Mouse (Mus musculus) R1 (cell line): ENCODE results near the gene Acsm2.

Experiments used
- DNase-seq: peaks from one replicate; pipeline ENCODE4 v3.0.0-alpha.2; 2018; ENCODE audit warnings: low read depth, low spot score

Gene Acsm2

DNA sequence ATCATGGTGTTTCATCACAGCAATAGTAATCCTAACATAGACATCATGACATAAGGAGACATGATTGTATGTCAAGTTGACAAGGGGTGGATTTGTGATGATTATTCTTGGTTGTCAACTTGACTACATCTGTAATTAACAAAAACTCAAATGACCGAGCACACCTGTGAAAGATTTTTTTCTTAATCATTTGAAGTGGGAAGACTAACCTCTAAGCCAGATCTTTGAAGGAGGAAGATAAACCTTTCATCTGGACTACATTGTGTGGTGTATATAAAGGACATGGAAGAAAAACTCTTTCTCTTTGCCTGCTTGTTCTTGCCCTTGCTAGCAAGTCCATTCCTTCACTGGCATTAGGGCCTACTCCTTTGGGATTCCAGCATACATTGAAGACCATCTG is at the start of gene Acsm2:
TSS of gene Acsm2 (plus strand) at position 301 of the 400 bp plus-strand sequence.
- no peak for DNase-seq

DNA sequence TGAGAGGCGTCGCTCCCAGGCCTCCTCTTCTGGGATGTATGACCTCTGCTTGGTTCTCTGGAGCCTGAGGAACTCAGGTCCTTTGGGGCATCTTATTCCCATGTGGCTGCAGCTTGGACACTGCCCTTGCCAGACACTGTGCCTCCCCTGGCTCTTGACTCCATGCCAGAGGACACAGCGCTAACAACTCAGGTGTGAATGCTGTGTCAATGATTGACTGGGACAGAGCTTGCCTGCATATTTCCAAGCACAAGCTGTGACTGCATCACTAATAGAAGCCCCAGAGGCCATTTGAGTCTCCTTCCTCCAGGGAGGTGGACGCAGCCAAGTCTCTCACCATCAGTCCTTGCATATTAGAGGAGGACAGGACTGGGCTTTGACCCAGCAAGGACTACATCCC is 43.0 kb upstream of the Acsm2 start:
- no peak for DNase-seq

DNA sequence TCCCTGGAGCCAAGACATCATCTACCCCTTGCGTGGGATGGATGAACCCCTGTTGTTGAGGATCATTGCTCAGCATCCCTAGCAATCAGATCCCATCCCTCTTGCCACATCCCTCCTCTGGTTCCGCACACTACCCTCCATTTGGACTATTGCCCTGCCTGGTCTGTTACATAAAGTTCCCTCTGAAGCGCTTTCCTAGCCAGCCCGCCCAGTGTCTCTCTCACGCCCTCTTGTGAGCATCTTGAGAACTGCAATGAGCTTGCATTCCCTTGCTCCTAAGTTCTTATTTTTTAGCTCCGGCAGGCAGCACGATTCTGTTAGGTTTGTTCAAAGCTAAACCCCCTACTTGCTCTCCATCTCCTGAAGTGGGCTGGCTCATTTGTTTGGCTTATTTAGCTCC is 41.1 kb upstream of the Acsm2 start:
- DNase-seq = peak; percentile 67

GRCm38 (mm10) chr7:119515492-119516271 is 38.5 kb upstream of the Acsm2 start:
- peak; percentile 34 for DNase-seq

- no peak for DNase-seq
These were observed 37.9 kb upstream of the Acsm2 start for GRCm38 (mm10) chr7:119516272-119516558.

- no peak for DNase-seq
These were observed 35.0 kb upstream of the Acsm2 start, which contains the start of gene Acsm5 for GRCm38 (mm10) chr7:119519163-119519562. Gene Acsm5, plus strand, starts transcription at chr7:119519463.

- peak; percentile 65 for DNase-seq
These were observed 34.5 kb upstream of the Acsm2 start for GRCm38 (mm10) chr7:119519654-119520053.

DNA sequence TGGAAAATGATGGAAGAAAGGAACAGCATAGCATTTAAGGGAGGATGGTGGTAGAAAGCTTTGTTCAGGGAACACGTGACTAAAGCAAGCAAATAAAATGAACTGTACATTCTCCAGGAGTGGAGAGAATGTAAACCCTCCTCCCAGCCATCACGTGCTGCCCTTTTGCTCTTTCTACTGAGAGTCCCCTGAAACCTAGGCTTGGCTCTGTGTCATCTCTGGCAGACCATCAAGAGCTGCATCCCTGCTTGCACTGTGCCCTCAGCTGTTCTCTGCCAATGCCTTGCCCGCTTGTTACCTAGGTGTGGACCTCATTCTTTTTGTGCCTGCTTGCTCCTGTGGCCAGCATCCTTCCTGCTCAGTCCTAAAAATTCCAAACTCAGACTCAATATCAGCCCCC is 32.3 kb upstream of the Acsm2 start:
- DNase-seq = no peak

DNA sequence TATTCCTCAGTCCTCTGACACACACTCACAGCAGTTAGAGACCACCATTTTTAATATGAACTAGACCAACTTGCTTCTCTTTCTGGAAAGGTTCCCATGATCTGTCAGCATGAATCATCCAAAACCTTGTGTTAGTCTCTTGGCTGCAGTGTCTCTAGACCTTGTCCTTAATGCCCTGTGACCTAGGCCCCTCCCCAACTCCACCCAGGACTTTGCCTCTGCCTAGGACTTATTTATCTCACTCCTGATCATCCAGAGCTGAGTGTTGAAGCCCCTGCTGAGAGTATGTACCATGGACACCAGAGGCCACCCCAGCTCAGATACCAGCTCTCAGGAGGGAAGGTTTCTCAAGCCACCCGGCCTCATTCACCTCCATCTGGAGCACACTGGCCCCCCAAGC is 31.8 kb upstream of the Acsm2 start:
- DNase-seq = no peak

- DNase-seq = no peak
These were observed 30.8 kb upstream of the Acsm2 start, which contains the start of gene Pdilt for GRCm38 (mm10) chr7:119523389-119523788. Gene Pdilt, minus strand, starts transcription at chr7:119523489.

- DNase-seq = no peak
These were observed 28.3 kb upstream of the Acsm2 start for GRCm38 (mm10) chr7:119525881-119526281.

DNA sequence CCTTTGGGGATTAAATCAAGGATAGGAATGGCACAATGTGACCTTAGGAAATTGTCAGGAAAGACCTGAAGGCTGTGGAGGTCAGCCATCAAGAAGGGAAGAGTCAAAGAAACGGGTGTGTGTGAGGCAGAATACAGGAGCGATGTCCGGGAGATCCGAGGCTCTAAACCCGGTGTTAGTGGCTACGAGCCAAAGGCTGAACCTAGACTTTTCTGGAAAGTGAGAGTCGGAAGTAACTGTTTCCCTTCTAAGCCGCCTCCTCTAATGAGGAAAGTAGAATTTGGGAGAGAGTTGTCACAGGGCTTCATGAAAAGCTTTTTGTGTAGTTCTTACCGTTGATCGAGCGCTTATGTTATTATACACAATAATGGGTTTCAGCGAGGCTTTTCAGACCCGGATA is 27.7 kb upstream of the Acsm2 start:
- no peak for DNase-seq

DNA sequence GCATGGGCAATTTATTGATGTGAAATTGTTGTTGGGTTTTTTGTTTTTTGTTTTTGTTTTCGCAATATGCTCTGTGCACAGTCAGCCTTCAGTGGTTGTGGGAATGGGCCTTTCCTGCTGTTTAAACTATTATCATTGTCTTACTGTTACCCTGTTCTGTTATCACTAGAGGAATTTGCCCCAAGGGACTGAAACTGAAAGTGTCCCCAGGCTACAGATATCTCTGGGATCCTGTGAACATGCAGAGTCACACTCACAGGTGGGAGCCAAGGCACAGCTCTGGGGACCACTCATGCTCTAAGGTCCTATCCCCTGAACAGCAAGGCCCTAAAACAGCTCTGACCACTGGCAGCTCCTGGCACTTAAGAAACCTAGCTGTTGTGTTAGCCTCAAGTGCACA is 27.0 kb upstream of the Acsm2 start:
- no peak for DNase-seq

DNA sequence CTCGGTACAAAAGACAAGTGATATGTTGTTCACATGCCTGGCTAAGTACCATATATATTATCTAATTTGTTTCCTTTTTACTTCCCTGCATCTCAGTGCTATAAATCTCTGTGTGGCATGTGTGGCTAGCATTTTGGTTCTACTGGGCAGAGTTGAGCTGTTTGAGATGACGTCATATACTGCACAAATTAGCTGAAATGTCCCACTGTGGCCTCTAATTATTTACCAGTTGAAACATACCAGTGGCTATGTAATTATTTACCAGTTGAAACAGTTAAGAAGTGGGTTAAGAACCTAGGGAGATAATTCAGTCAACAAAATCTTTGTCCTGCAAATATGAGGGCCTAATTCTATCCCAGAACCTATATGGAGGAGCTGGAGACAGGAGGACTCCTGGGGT is 26.6 kb upstream of the Acsm2 start:
- no peak for DNase-seq

- no peak for DNase-seq
These were observed 25.5 kb upstream of the Acsm2 start for GRCm38 (mm10) chr7:119528617-119529016.

GRCm38 (mm10) chr7:119532924-119533323 is 21.2 kb upstream of the Acsm2 start:
- no peak for DNase-seq

- DNase-seq = no peak
These were observed 19.8 kb upstream of the Acsm2 start for GRCm38 (mm10) chr7:119534389-119534788.

DNA sequence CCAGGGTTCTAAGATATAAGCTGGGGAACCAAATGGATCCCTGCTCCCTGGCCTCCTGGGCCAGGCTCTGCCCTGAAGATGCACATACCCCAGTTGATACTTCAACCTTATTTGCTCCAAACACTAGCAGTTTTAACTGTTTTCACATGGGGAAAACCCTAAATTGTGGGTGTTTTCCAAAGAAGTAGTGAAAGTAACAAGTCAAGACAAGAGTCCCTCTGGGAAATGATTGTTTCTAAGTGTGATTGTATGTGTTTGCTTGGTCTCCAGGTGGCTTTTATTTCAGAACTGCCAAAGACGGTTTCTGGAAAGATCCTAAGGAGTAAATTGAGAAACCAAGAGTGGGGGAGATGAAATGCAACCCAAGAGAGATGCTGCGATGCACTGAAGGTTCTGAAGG is 11.7 kb upstream of the Acsm2 start:
- no peak for DNase-seq

GRCm38 (mm10) chr7:119545572-119545971 is 8.6 kb upstream of the Acsm2 start:
- DNase-seq = peak; percentile 68

- DNase-seq = no peak
These were observed 3.5 kb upstream of the Acsm2 start for GRCm38 (mm10) chr7:119550471-119551222.

DNA sequence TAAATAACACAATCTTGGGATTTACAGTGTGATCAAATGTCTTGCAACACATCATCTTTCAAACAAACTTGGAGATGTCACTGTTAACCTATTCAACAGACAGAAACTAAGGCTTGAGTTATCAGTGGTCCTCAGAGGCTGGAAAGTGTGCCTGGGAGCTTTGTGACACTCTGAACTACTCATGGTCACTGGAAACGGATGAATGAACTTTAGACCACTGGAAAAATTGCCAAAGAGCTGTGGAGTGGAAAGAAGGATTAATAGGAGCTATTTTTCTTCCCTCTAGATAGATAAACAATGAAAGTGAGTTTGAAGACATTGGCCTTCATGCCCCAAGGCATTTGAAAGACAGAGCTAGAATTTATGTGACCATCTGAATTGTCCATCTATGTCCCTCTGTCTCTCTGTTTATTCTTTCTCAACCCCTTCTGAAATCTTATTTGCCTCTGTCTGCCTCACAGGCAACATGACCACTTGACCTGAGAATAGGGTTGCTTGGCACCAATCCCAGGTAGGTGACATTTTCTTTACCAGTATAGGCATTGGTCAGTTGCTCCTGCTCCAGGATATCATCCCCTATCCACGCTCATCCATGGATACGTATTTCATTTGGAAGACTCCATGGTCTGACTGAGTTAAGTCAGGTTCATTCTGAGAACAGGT is 5.8 kb downstream of the Acsm2 start:
- no peak for DNase-seq

- DNase-seq = no peak
These were observed 6.3 kb downstream of the Acsm2 start for GRCm38 (mm10) chr7:119560452-119560835.

- DNase-seq = no peak
These were observed 7.3 kb downstream of the Acsm2 start for GRCm38 (mm10) chr7:119561441-119561840.
